In genomic region chr6:128010135-128010971, GRCm38 (mm10) we compare ENCODE assay signal across 8 mouse cellular contexts.
DNase-seq lines count a peak whose midpoint lies in the region; ATAC-seq and TF ChIP-seq lines count a peak whose summit lies in the region.
"Had no signal": no experiment of that assay in that cellular context is flagged by ENCODE, and none has a peak within 500 bp of the region (broad histone marks: within the 10 kb centered on the region; RNA-seq: fewer than 3 reads in every experiment).

No protein-coding gene starts in this region.

- no peak for TF ChIP-seq POLR2A in limb, embryonic 14.5 days (IDR thresholded peaks at IDR 0.05; ENCODE audit: borderline replicate concordance, extremely low read depth, insufficient read depth, insufficient read length)

- H3K4me3 ChIP-seq in hindbrain, embryonic 10.5 days = no peak overlapping the region
- no peak overlapping the region for H3K4me3 ChIP-seq in hindbrain, embryonic 12.5 days
- no peak overlapping the region for H3K4me3 ChIP-seq in embryonic facial prominence, embryonic 11.5 days (ENCODE audit: low read depth, low read length)
- H3K4me3 ChIP-seq in forebrain, embryonic 12.5 days (replicated peaks) = no peak overlapping the region
- H3K4me3 ChIP-seq in limb, embryonic 14.5 days (replicated peaks; ENCODE audit: low read length) = no peak overlapping the region

- H3K4me2 ChIP-seq in hindbrain, embryonic 12.5 days (replicated peaks) = no peak overlapping the region
- no peak overlapping the region for H3K4me2 ChIP-seq in embryonic facial prominence, embryonic 11.5 days (ENCODE audit: low read depth, low read length)
- H3K4me2 ChIP-seq in forebrain, embryonic 12.5 days = no peak overlapping the region
- no peak overlapping the region for H3K4me2 ChIP-seq in limb, embryonic 14.5 days (replicated peaks; ENCODE audit: low read depth, low read length, severe bottlenecking)

- WGBS in hindbrain, embryonic 10.5 days = 69% methylated on average over 11 of the region's 11 CpGs
- WGBS in hindbrain, embryonic 12.5 days = 59% methylated on average over 11 of the region's 11 CpGs
- WGBS in embryonic facial prominence, embryonic 11.5 days = 37% methylated on average over 11 of the region's 11 CpGs
- 62% methylated on average over 11 of the region's 11 CpGs for WGBS in forebrain, embryonic 12.5 days
- WGBS in limb, embryonic 14.5 days = 25% methylated on average over 11 of the region's 11 CpGs

- H3K36me3 ChIP-seq in hindbrain, embryonic 10.5 days = no peaks in the 10 kb centered on the region
- H3K36me3 ChIP-seq in hindbrain, embryonic 12.5 days = no peaks in the 10 kb centered on the region
- H3K36me3 ChIP-seq in embryonic facial prominence, embryonic 11.5 days (replicated peaks; ENCODE audit: control insufficient read depth, insufficient read depth, low read depth, low read length) = no peaks in the 10 kb centered on the region
- no peaks in the 10 kb centered on the region for H3K36me3 ChIP-seq in forebrain, embryonic 12.5 days (replicated peaks)
- no peaks in the 10 kb centered on the region for H3K36me3 ChIP-seq in limb, embryonic 14.5 days (ENCODE audit: control insufficient read depth, insufficient read depth, low read length)

- no peak for ATAC-seq in hindbrain, embryonic 12.5 days (ENCODE audit: low FRiP score)
- 0 out of 2 replicates have a peak, but pooled peaks have one; percentile 71 for ATAC-seq in embryonic facial prominence, embryonic 11.5 days (replicated peaks; ENCODE audit: insufficient number of reproducible peaks, low FRiP score, low TSS enrichment, low read depth)
- ATAC-seq in forebrain, embryonic 12.5 days (ENCODE audit: low FRiP score) = no peak
- ATAC-seq in limb, embryonic 14.5 days (ENCODE audit: low FRiP score, low read depth) = peak; percentile 66

- H3K9ac ChIP-seq in hindbrain, embryonic 12.5 days = no peak overlapping the region
- 0 out of 2 replicates have a peak overlapping the region, but pooled peaks have one; percentile 11 for H3K9ac ChIP-seq in embryonic facial prominence, embryonic 11.5 days (replicated peaks; ENCODE audit: low read length)
- no peak overlapping the region for H3K9ac ChIP-seq in forebrain, embryonic 12.5 days
- peak overlapping the region; percentile 26; the same call in 1 of the 2 replicates for H3K9ac ChIP-seq in limb, embryonic 14.5 days (ENCODE audit: low read depth, low read length, severe bottlenecking)

- no peaks in the 10 kb centered on the region for H3K9me3 ChIP-seq in hindbrain, embryonic 10.5 days
- H3K9me3 ChIP-seq in hindbrain, embryonic 12.5 days (replicated peaks) = no peaks in the 10 kb centered on the region
- H3K9me3 ChIP-seq in embryonic facial prominence, embryonic 11.5 days (replicated peaks; ENCODE audit: control insufficient read depth, low read length) = no peaks in the 10 kb centered on the region
- H3K9me3 ChIP-seq in forebrain, embryonic 12.5 days = no peaks in the 10 kb centered on the region
- no peaks in the 10 kb centered on the region for H3K9me3 ChIP-seq in limb, embryonic 14.5 days (ENCODE audit: control insufficient read depth, low read length)

- no peak for DNase-seq in hindbrain, embryonic 10.5 days (ENCODE audit: low spot score)
- peak; percentile 59 for DNase-seq in embryonic facial prominence, embryonic 11.5 days (ENCODE audit: low spot score)
- DNase-seq in limb, embryonic 14.5 days (ENCODE audit: low spot score) = peak; percentile 48
- DNase-seq in adipocyte (ENCODE audit: low spot score) = no peak
- DNase-seq in urinary bladder, adult 2 months (ENCODE audit: low spot score) = no peak
- DNase-seq: thymus, postnatal 14 days had no signal

- peaks cover 87% of the 10 kb centered on the region for H3K4me1 ChIP-seq in hindbrain, embryonic 10.5 days (replicated peaks)
- peaks cover 69% of the 10 kb centered on the region for H3K4me1 ChIP-seq in hindbrain, embryonic 12.5 days
- H3K4me1 ChIP-seq in embryonic facial prominence, embryonic 11.5 days (ENCODE audit: control insufficient read depth, insufficient read depth, low read length) = peaks cover 5% of the 10 kb centered on the region
- H3K4me1 ChIP-seq in forebrain, embryonic 12.5 days = peaks cover 22% of the 10 kb centered on the region
- peaks cover 30% of the 10 kb centered on the region for H3K4me1 ChIP-seq in limb, embryonic 14.5 days (ENCODE audit: control insufficient read depth, insufficient read depth, low read length)

- H3K27me3 ChIP-seq in hindbrain, embryonic 10.5 days (ENCODE audit: insufficient read depth, poor library complexity, severe bottlenecking) = 0 out of 2 replicates have a peak, but pooled peaks cover 5% of the 10 kb centered on the region
- H3K27me3 ChIP-seq in hindbrain, embryonic 12.5 days = no peaks in the 10 kb centered on the region; the same call in 1 of the 2 replicates
- no peaks in the 10 kb centered on the region for H3K27me3 ChIP-seq in embryonic facial prominence, embryonic 11.5 days (ENCODE audit: control insufficient read depth, insufficient read depth, low read length)
- peaks cover 3% of the 10 kb centered on the region; the same call in 1 of the 2 replicates for H3K27me3 ChIP-seq in forebrain, embryonic 12.5 days
- H3K27me3 ChIP-seq in limb, embryonic 14.5 days (ENCODE audit: control insufficient read depth, insufficient read depth, low read length) = no peaks in the 10 kb centered on the region

- H3K27ac ChIP-seq in hindbrain, embryonic 10.5 days = 0 out of 2 replicates have a peak overlapping the region, but pooled peaks have one; percentile 56
- H3K27ac ChIP-seq in hindbrain, embryonic 12.5 days = no peak overlapping the region
- H3K27ac ChIP-seq in embryonic facial prominence, embryonic 11.5 days (replicated peaks; ENCODE audit: low read depth, low read length) = no peak overlapping the region
- H3K27ac ChIP-seq in forebrain, embryonic 12.5 days = 0 out of 2 replicates have a peak overlapping the region, but pooled peaks have one; percentile 5
- peak overlapping the region; percentile 59; the same call in 1 of the 2 replicates for H3K27ac ChIP-seq in limb, embryonic 14.5 days (replicated peaks; ENCODE audit: low read depth, low read length)

Comparison
In these comparisons a context has a peak if more than half of its experiments do, and no peak if none do; other contexts are left out.
1. H3K27ac ChIP-seq: peak in hindbrain, embryonic 10.5 days (single experiment), forebrain, embryonic 12.5 days (single experiment) and limb, embryonic 14.5 days (single experiment); none in hindbrain, embryonic 12.5 days (single experiment) and embryonic facial prominence, embryonic 11.5 days (single experiment).
2. DNase-seq: peak in embryonic facial prominence, embryonic 11.5 days (single experiment) and limb, embryonic 14.5 days (single experiment); none in hindbrain, embryonic 10.5 days (single experiment), adipocyte (single experiment) and urinary bladder, adult 2 months (single experiment).
3. ATAC-seq: peak in embryonic facial prominence, embryonic 11.5 days (single experiment) and limb, embryonic 14.5 days (single experiment); none in hindbrain, embryonic 12.5 days (single experiment) and forebrain, embryonic 12.5 days (single experiment).
4. H3K9ac ChIP-seq: peak in embryonic facial prominence, embryonic 11.5 days (single experiment) and limb, embryonic 14.5 days (single experiment); none in hindbrain, embryonic 12.5 days (single experiment) and forebrain, embryonic 12.5 days (single experiment).